Mouse (Mus musculus): Measurements from ENCODE around the gene Tjp3.

Gene Tjp3

DNA sequence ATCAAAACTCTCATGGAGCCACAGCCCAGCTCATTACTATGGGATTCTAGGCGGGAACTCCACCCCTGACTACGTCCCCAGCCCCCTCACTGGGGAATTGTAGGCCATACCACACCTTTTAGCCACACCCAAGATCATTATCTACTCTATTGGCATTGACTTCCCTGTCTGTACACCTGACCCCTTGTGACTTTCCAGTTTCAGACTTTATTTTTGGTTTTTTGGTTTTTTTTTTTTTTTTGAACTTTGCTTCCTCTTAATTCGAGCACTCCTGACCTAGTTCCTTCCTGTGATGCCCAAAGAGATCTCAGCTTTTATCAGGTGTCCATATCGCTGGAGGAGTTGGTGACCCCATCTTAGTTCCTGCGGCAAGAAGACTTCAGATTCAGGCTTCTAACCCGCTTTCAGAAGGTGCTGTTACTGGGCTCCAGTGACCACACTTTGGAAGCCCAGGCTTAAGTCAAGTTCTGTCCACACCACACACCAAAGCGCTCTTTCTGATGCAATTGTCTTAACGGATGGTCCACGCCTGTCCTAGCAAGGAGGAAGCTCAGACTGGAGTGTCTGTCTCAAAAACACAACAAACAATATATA is at the start of gene Tjp3:
Tjp3 (minus strand) TSS at position 71 of the 594 bp plus-strand sequence.
- no peak for DNase-seq (ENCODE audit: low spot score in 2 of 2)

GRCm38 (mm10) chr10:81340551-81341332 is 49.4 kb upstream of the Tjp3 start:
- DNase-seq (ENCODE audit: low spot score in 2 of 2), result no peak

DNA sequence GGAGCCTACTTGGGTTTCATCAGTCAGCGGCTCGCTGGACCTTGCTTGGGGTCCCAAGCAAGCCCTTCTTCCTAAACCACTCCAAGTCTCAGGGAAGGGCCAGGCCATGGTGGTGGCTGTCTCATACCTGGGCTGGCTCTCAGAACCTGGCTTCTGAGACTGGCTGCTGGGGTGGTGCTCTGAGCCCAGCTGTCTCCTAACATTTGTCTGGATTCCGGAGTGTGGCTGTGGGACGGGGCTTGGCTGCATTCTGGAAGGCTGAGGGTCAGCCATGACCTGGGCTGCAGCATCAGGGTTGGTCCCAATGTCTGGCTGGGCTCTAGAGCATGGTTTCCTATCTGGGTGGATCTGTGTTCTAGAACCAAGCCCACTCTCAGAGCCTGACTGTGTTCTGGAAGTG is 45.2 kb upstream of the Tjp3 start:
- no peak for DNase-seq (ENCODE audit: low spot score in 2 of 2)

- DNase-seq (ENCODE audit: low spot score in 2 of 2), result no peak
Observed at GRCm38 (mm10) chr10:81335393-81336340, 44.3 kb upstream of the Tjp3 start.

DNA sequence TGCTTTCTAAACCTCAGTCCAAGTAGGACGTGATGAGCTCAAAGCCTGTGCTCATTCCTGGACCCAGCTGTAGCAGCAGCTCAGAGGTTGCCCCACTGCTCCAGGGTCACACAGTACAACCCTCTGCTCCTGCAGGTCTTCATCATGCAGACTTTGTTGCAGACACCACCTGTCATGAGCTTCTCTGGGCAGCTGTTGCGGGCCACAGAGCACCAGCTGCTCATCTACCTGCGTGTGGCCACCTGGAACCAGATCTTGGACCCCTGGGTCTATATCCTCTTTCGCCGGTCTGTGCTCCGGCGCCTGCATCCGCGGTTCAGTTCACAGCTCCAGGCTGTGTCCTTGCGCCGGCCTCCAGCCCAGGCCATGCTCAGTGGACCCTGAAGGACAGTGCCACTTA is 42.9 kb upstream of the Tjp3 start:
- DNase-seq (ENCODE audit: low spot score in 2 of 2), result no peak

DNA sequence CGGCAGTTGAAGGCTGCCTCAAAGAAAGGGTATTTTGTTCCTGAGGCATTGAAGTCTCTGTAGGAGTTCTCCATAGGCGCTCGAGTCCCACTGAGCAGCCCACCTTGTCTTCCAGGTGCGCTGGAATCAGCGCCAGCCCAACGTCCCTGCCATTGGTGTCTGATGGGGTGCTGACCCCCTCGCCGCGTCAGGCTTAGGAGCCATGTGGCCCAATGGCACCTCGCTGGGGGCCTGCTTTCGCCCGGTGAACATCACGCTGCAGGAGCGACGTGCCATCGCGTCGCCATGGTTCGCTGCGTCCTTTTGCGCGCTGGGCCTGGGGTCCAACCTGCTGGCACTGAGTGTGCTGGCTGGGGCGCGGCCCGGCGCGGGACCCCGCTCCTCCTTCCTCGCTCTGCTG is 40.9 kb upstream of the Tjp3 start:
- no peak for DNase-seq (ENCODE audit: low spot score in 2 of 2)

- no peak for DNase-seq (ENCODE audit: low spot score in 2 of 2)
Observed at GRCm38 (mm10) chr10:81330007-81330406, 38.6 kb upstream of the Tjp3 start.

DNA sequence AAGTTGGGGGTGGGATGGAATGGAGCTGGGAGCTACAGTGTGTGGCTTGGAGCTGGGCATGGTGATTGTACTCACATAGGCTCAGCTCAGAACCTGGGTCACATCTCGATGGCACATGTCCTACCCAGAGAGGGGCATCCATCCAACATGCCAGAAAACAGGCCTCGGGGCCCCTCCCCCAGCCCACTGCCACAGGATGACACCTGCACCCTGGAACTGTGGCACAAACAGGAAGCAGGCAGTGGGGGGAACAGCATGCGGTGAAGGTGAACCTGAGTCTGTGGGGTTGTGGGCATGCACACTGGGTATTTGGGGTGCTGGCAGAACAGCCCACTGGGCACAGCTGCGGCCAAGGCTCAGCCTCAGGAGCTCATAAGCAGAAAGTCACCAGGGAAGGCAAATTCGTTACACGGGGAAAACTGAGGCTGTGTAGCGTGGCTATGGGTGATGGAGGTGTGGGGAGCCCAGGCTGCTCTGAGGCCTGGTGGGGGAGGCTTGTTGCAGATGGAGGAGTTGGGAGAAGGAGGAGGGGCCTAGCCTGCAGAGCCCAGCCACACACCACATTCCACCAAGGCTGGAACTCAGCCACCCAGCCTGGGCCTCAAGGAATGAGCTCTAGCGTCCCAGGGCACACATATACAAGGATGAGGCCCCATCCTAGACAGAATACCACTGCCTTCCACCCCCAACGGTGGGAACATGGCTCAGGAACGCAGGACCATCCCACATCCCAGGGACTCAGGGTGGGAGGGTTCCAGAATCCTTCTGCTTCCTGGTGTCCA is 38.0 kb upstream of the Tjp3 start:
- no peak for DNase-seq (ENCODE audit: low spot score in 2 of 2)

GRCm38 (mm10) chr10:81328386-81328785 is 37.0 kb upstream of the Tjp3 start, which contains the start of gene Tbxa2r:
Tbxa2r (plus strand) TSS chr10:81328731.
- DNase-seq (ENCODE audit: low spot score in 2 of 2), result no peak

DNA sequence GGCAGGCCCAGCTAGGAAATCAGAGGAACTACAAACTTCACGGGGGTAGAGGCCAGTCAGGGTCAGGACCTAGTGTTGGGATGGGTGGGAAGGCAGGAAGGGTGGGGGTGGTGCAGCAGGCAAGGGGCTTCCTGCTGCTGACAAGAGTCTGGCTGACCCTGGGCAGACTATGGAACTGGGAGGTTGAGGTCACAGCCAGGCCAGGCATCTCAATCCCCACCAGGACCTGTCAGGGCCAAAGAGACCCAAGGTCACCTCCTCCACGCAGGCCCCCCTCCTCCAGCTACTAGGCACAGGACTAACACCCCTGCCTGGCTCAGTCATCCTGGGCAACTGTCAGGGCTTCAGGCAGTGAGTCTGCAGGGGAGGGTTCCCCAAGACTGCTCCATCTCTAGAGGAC is 36.6 kb upstream of the Tjp3 start:
- no peak for DNase-seq (ENCODE audit: low spot score in 2 of 2)

GRCm38 (mm10) chr10:81326858-81327257 is 35.5 kb upstream of the Tjp3 start:
- DNase-seq (ENCODE audit: low spot score in 2 of 2), result no peak

GRCm38 (mm10) chr10:81325781-81326180 is 34.4 kb upstream of the Tjp3 start:
- no peak for DNase-seq (ENCODE audit: low spot score in 2 of 2)

DNA sequence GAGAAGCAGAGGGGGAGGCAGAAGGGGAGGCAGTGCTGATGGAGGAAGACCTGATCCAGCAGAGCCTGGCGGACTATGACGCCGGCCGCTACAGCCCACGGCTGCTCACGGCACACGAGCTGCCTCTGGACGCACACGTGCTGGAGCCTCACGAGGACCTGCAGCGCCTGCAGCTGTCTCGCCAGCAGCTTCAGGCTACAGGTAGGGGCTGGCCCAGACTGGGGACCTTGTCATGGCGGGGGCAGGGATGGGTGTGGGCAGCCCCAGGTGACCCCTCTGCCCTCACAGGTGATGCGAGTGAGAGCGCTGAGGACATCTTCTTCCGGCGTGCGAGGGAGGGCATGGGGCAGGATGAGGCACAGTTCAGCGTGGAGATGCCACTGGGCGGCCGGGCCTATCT is 33.8 kb upstream of the Tjp3 start:
- no peak for DNase-seq (ENCODE audit: low spot score in 2 of 2)

GRCm38 (mm10) chr10:81323791-81324530 is 32.6 kb upstream of the Tjp3 start:
- DNase-seq (ENCODE audit: low spot score in 2 of 2), result no peak

DNA sequence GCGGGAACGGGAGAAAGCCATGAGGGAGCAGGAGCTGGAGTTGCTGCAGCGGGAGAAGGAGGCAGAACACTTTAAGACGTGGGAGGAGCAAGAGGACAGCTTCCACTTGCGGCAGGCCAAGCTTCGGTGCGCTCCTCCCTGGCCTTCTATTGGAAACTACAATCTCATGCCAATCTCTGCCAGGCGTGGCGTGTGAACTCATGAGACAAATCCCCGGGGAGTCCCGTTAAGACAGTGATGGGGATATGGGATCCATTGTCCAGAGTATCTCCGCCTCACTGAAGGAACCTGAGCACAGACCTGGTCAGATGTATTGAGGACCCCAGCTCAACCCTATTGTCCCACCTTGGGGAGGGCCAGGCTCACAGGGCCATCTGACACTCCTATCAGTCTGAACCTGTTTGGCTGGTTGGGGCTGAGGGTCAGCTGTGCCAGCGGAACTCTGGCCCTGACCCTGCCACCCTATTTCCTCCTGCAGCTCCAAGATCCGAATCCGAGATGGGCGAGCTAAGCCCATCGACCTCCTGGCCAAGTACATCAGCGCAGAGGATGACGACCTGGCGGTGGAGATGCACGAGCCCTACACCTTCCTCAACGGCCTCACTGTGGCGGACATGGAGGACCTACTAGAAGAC is 31.9 kb upstream of the Tjp3 start:
- DNase-seq (ENCODE audit: low spot score in 2 of 2), result no peak

GRCm38 (mm10) chr10:81322444-81322843 is 31.1 kb upstream of the Tjp3 start:
- DNase-seq (ENCODE audit: low spot score in 2 of 2), result no peak

- no peak for DNase-seq (ENCODE audit: low spot score in 2 of 2)
Observed at GRCm38 (mm10) chr10:81321436-81321835, 30.1 kb upstream of the Tjp3 start.

- peak; percentile 98 to 99 for DNase-seq (ENCODE audit: low spot score in 2 of 2)
Observed at GRCm38 (mm10) chr10:81320550-81321347, 29.4 kb upstream of the Tjp3 start, which contains the start of gene Cactin. Cactin (plus strand) TSS chr10:81321103.

Data from frontal cortex, postnatal 36 days (tissue).